Mouse (Mus musculus) neural tube, embryonic 14.5 days (tissue): ENCODE measurements at regions not wholly inside any gene's neighbourhood (a gene's known extent, or its start where the extent isn't known, plus 50 kb on each side); places are given as distances from the start of the nearest gene placed in this dataset.
"Not testable (repeated sequence)": the region's sequence is repeated elsewhere in the genome, so short reads cannot be mapped to it uniquely, and the experiment has no call there.

ENCODE experiments used
- ATAC-seq: fragments of 200-750 bp; cut with Nextera tagmentation; 2 replicates; pipeline ENCODE4 v1.8.0; 2017; ENCODE audit warnings: low read depth, mild to moderate bottlenecking, moderate TSS enrichment, moderate library complexity
- H3K27ac ChIP-seq: fragments of 300-500 bp; sonication (generic); 2 replicates; pipeline ENCODE4 v1.5.1; 2014; ENCODE audit warnings: low read depth, mild to moderate bottlenecking, control low read depth, low read length, moderate library complexity, mixed read lengths
- H3K27me3 ChIP-seq: fragments of 300-500 bp; sonication (generic); 2 replicates; pipeline ENCODE4 v1.6.1; 2014; ENCODE audit warnings: low read length; ENCODE audit not compliant: control insufficient read depth, insufficient read depth
- H3K36me3 ChIP-seq: fragments of 300-500 bp; sonication (generic); 2 replicates; pipeline ENCODE4 v1.6.1; 2014; ENCODE audit warnings: low read length, mixed read lengths; ENCODE audit not compliant: control insufficient read depth, insufficient read depth
- H3K4me1 ChIP-seq: fragments of 300-500 bp; sonication (generic); 2 replicates; pipeline ENCODE4 v1.6.1; 2014; ENCODE audit warnings: low read length; ENCODE audit not compliant: control insufficient read depth, insufficient read depth
- H3K4me2 ChIP-seq: fragments of 300-500 bp; sonication (generic); 2 replicates; pipeline ENCODE4 v1.6.1; 2014; ENCODE audit warnings: mild to moderate bottlenecking, low read depth, low read length, control low read depth
- H3K4me3 ChIP-seq: fragments of 300-500 bp; sonication (generic); 2 replicates; pipeline ENCODE4 v1.5.1; 2014; ENCODE audit warnings: low read depth, low read length, control low read depth, mixed read lengths
- H3K9ac ChIP-seq: fragments of 300-500 bp; sonication (generic); replicated peaks from 2 replicates; pipeline ENCODE4 v1.6.1; 2014; ENCODE audit warnings: low read depth, mild to moderate bottlenecking, control low read depth, low read length, mixed read lengths
- H3K9me3 ChIP-seq: fragments of 300-500 bp; sonication (generic); 2 replicates; pipeline ENCODE4 v1.6.1; 2016; ENCODE audit warnings: low read length; ENCODE audit not compliant: control insufficient read depth
- WGBS: fragments of 180-500 bp; shearing (Covaris S2); extraction: QIAGEN DNeasy Blood & Tissue Kit; methylation state at CpG from one replicate; pipeline ENCODE4 v1.1.7; 2014; 5-methylcytosine and 5-hydroxymethylcytosine counted together

GRCm38 (mm10) chr10:22460386-22460785 lies 100.0 kb downstream of the Raet1d start:
- H3K4me1 ChIP-seq, H3K9ac ChIP-seq, H3K4me3 ChIP-seq, H3K36me3 ChIP-seq, H3K27me3 ChIP-seq, H3K4me2 ChIP-seq, H3K27ac ChIP-seq, H3K9me3 ChIP-seq: not testable (repeated sequence)
- ATAC-seq, result peak; percentile 28
- 22% methylated on average over 4 of the region's 4 CpGs for WGBS

GRCm38 (mm10) chr10:22460818-22461479 lies 100.6 kb downstream of the Raet1d start:
- not testable (repeated sequence) for H3K9me3 ChIP-seq, H3K4me3 ChIP-seq, H3K27ac ChIP-seq, H3K4me2 ChIP-seq, H3K36me3 ChIP-seq, H3K4me1 ChIP-seq, H3K9ac ChIP-seq, H3K27me3 ChIP-seq
- peak; percentile 74 for ATAC-seq
- 13% methylated on average over 6 of the region's 7 CpGs for WGBS

GRCm38 (mm10) chr10:22461480-22462050 lies 101.2 kb downstream of the Raet1d start:
- not testable (repeated sequence) for H3K4me2 ChIP-seq, H3K27ac ChIP-seq, H3K4me1 ChIP-seq, H3K36me3 ChIP-seq, H3K4me3 ChIP-seq, H3K9ac ChIP-seq, H3K27me3 ChIP-seq, H3K9me3 ChIP-seq
- 17% methylated on average over 4 of the region's 4 CpGs for WGBS
- peak; percentile 72 for ATAC-seq

GRCm38 (mm10) chr10:22471722-22472330 lies 111.5 kb downstream of the Raet1d start:
- not testable (repeated sequence) for H3K4me3 ChIP-seq, H3K27me3 ChIP-seq, H3K9ac ChIP-seq, H3K36me3 ChIP-seq, H3K9me3 ChIP-seq, H3K27ac ChIP-seq, ATAC-seq, H3K4me2 ChIP-seq, H3K4me1 ChIP-seq
- 95% methylated on average over 6 of the region's 6 CpGs for WGBS

GRCm38 (mm10) chr10:22479860-22480259 lies 119.5 kb downstream of the Raet1d start:
- not testable (repeated sequence) for H3K4me1 ChIP-seq, H3K36me3 ChIP-seq, H3K9me3 ChIP-seq, H3K9ac ChIP-seq, H3K4me3 ChIP-seq, H3K27me3 ChIP-seq, H3K27ac ChIP-seq, H3K4me2 ChIP-seq
- ATAC-seq, result peak; percentile 82; the same call in 1 of the 2 replicates
- 3% methylated on average over 4 of the region's 4 CpGs for WGBS

- not testable (repeated sequence) for ATAC-seq, H3K27ac ChIP-seq, H3K4me2 ChIP-seq, H3K36me3 ChIP-seq, H3K4me3 ChIP-seq, H3K27me3 ChIP-seq, H3K4me1 ChIP-seq, H3K9me3 ChIP-seq, H3K9ac ChIP-seq
- 77% methylated on average over 5 of the region's 5 CpGs for WGBS
Measured at GRCm38 (mm10) chr10:22487071-22487470, 126.7 kb downstream of the Raet1d start.

GRCm38 (mm10) chr10:22491806-22492347 lies 131.5 kb downstream of the Raet1d start:
- H3K36me3 ChIP-seq, H3K27me3 ChIP-seq, H3K27ac ChIP-seq, H3K9me3 ChIP-seq, H3K4me2 ChIP-seq, H3K4me1 ChIP-seq, H3K9ac ChIP-seq, H3K4me3 ChIP-seq: not testable (repeated sequence)
- 80% methylated on average over 9 of the region's 11 CpGs for WGBS
- ATAC-seq, result 0 out of 2 replicates have a peak, but pooled peaks have one; percentile 14

GRCm38 (mm10) chr10:22495975-22496496 lies 135.7 kb downstream of the Raet1d start:
- H3K4me3 ChIP-seq, result no peak overlapping the region
- H3K4me1 ChIP-seq, result no peaks in the 10 kb centered on the region
- no peak for ATAC-seq
- no peak overlapping the region for H3K4me2 ChIP-seq
- H3K27ac ChIP-seq, result no peak overlapping the region
- H3K9me3 ChIP-seq, result no peaks in the 10 kb centered on the region
- H3K27me3 ChIP-seq, result no peaks in the 10 kb centered on the region
- WGBS, result 51% methylated on average over 4 of the region's 4 CpGs
- H3K36me3 ChIP-seq, result no peaks in the 10 kb centered on the region
- no peak overlapping the region for H3K9ac ChIP-seq
